Mouse (Mus musculus) yolk sac, embryonic 10.5 days (tissue): ENCODE results near the gene 1700030K09Rik.

Experiments used
- DNase-seq: peaks from one replicate; pipeline ENCODE4 v3.0.0-alpha.2; 2017; ENCODE audit warnings: low spot score

The 1700030K09Rik gene

DNA sequence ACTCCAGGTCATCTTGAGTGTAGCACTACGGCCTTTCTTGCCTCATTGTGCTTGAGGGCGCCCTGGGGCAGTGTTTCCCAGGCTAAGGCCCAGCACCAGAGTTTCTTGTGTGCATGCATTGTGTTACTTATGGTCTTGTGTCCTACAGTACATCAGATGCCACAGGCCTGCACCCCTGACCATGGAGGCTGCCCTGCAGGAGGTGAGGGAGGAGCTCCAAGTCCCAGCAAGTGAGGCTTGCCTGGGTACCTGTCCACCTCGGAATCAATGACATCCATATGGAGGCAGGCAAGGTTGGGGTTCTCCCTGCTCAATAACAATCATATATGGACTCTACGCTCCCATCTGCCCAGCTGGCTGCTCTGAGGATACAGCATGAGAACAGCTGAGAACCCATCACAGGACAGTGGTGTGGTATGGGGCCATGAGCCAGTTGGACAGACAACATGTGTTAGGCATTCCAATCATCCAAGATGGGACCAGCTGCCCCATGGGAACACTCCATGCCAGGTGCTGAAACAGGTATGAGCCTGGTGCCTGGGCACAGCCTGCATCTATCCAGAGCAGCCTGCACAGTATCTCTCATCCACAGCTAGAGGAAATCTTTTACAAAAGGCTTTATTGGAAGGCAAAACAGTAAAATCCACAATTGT is 16.3 kb downstream of the 1700030K09Rik start:
- no peak for DNase-seq

DNA sequence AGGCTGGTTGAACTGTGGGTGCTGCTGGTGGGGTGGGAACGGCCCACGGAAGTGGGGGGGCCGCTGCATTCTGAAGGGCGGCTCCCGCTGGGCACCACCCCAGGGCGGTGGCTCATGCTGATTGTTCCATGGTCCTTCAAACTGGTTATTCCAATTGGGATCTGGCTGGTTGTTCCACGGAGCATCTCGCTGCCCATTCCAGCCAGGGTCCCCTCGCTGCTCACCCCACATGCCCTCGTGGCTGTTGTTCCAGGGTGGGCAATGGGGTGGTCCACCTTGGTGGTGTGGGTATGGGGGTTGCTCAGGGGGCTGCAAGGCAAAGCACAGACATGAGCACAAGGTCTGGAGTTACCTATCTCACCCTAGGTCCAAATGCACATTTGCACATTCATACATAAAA is 20.5 kb downstream of the 1700030K09Rik start:
- DNase-seq = no peak

DNA sequence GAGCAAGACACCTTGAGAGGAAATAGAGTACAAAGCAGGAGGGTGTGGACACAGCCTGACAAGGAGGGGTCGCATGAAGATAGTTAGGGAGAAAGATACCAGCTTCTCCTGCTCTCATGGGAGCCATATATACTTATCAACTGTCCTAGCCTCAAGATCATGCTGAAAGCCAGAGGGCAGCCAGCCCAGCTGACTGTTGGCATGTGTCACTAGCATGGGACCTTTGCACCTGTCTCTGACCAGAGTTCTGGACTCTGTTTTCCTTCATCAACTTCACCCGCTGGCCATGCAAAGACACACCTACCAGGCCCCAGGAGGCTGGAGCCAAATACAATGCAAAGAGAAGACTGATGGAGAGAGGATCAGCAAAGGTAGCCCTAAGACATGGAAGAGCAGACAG is 25.6 kb downstream of the 1700030K09Rik start:
- no peak for DNase-seq

DNA sequence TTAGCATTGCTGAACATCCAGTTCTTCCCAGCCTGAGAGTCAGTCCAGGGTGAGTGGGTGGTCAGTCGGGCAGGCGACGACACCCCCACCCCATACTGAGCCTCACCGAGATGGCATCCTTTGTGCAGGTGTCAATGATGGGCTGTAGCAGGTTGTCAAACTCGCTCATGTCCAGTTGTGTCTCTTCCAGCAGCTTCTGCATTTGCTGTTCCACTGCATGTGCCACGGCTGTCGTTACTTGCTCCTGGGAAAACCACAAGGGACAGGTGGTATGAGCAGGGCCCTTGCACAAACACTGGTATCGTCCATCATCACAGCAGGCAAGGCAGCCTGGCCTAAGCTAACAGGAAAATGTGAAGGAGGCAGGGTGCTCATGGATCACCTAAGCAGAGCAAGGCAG is 26.3 kb downstream of the 1700030K09Rik start:
- no peak for DNase-seq

DNA sequence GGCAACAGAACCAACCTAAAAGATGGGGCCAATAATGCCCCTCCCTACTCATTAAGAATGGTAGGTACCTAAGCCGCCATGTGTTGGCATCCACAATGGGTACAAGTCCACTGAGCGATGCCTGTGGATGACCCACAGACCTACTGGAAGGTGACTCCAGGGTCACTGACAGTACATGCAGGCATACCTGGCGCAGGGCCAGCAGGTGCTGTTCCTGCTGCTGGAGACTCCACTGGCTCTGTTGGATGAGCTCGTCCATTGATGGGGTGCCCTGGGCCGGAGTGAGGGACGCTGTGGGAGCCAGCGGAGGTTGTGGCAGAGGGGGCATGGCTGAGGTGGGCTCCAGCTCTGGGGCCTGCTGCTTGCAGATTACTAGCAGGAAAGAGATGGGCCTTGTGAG is 27.0 kb downstream of the 1700030K09Rik start:
- no peak for DNase-seq

DNA sequence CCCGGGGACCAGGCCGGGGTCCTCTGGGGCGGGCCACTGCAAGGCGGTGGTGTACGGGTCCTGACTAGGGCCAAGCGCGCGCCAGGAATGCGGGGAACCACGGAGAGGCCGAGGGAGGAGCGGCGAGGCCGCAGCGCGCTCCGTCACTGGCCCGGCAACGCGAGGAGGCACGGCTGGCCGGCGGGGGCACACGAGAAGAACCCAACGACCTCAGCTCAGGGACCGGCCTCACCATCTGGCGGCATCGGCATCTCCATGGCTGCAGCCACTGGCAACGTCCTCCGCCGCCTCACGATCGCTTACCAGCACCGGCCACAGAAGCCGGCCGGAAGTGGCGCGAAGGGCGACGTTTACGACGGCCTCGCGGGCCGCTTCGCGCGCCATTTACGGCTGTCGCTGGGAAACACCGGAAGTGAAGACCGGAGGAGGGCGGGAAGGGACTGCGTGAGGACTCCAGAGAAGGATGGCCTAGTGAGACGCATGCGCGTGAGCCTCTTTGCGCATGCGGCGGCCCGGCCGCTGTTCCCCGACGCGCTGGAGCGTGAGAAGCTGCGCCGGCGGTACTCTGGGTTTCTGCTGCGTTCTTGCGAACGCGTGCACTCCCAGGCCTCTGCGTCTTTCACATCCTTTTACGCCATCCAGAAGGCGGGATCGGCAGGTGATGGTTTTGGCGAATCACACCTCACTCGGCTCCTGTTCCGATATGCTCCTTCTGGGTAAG is 31.3 kb downstream of the 1700030K09Rik start, which contains the start of gene Cherp:
Gene Cherp, minus strand, starts transcription at position 401 of the 721 bp plus-strand sequence.
- peak; percentile 97 for DNase-seq

DNA sequence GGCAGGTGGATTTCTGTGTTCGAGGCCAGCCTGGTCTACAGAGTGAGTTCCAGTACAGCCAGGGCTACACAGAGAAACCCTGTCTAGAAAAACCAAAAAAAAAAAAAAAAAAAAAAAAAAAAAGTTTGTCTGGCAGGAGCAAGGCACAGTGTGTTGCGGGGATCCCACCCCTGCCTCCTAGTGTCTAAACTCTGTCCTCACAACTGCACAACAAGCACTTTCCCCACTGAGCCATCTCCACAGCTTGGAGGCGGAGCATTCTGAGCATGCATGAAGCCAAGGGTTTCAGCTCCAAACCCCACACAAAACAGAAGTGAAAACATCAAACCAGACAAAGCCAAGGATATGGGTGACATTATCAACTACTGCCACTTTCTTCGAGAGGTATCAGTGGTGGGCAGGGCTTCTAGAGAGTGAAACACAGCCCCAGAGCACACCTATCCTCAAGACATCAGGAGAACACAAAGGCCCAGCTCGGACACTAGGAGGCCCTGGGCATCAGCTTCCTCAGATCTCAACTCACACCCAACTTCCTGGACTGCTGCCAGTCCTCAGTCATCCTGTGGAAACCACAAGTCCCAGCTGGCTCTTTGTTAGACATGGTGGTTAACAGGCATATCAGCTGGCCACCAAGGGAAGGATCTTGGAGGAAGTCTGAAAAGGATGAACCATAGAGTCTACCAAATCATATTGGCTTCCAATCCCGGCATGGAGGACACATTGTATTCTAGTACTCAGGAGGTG is 41.9 kb downstream of the 1700030K09Rik start:
- DNase-seq = no peak

DNA sequence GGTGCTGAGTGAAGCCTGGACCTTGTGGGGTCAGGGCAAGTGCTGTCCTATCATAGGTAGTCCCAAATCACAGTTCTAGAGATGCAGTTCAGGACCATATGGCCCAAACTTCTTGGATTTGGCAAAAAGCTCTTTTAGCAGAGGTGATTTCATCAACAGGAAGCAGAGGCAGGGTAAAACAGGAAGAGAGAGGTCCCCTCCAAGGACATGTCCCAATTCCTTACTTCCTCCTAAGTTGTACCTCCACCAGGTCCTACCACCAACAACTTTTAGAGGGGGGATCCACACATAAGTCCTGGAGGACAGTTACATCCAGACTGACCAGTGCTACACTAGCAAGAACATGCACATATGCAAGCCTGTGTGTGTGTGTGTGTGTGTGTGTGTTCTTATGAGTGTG is 43.3 kb downstream of the 1700030K09Rik start:
- DNase-seq = no peak

DNA sequence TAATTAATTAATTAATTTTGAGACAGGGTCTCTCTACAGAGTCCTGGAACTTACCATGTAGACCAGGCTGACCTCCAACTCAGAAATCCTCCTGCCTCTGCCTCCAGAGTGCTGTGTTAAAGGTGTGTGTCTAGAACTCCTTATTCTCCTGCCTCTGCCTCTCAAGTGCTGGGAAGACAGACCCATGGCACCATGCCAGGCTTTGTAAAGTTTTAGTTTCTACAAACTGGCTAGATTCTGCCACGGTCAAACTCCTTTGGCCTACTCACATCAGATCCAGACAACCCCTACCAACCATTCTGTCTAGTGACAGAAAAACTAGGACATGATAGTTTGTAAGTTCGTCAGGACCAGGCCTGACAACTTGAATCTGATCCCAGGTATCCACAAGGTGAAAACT is 47.3 kb downstream of the 1700030K09Rik start:
- DNase-seq = no peak

DNA sequence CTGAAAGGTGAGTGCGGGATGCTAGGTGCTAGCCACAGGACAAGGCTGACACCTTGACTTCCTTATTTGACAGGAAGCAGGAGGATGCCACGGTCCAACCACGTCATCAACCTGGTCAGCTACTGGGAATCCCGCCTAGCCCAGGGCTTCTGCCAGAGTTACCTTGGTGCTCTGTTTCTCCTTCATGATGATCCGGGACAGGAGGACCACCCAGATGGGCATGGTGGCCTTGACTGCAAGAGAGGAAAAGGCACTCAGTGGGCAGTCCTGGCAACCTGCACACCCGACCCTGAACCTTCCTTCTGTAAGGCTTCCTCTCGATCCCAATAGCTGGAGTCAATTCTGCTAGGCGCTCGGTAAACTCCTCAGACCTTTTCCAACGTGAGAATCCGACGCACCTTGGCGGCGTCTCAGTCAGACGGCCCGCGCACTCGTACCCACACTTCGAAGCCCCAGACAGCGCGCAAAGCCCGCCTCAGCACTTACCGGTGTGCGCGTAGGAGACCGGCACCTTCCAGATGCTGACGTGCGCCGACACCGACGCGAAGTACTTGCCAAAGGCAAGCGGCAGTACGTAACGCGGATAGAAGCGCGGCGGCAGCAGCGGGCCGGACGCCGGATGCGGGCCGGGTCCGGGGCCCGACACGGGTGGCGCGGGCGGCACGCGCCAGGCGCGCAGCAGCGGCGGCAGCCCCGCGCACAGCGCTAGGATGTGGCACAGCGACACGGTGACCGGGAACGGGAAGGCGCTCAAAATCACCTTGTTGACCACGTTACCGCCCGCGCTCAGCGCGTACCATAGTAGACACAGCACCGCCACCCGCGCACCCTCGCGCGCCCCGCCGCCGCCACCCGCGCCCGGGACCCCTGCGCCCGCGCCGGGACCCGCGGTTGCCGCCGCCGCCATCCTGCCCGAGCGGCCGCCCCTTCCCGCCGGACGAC is 48.3 kb downstream of the 1700030K09Rik start, which contains the start of gene Slc35e1:
Gene Slc35e1, minus strand, starts transcription at position 935 of the 942 bp plus-strand sequence.
- peak; percentile 41 for DNase-seq

DNA sequence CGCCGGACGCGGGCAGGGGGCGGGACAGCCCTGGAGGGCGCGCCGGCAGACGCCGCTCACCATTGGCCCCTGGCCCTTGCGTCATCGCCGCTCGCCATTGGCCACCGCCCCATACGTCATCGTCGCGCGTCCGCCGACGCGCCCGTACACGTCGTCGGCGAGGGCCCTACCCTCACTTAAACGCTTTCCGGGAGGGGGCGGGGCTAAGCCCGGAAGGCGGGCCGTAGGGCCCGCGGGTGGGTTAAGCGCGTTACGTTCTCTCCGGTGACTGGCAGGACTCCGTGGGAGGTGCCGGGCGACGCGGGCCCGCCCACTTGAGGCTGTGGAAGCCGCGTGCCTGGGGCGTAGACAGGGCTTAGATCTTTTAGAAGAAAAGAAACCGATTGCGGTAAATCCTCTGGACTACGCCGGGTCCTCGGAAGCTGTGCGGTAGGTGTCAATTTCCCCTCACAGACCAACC is 49.0 kb downstream of the 1700030K09Rik start:
- DNase-seq = peak; percentile 99

DNA sequence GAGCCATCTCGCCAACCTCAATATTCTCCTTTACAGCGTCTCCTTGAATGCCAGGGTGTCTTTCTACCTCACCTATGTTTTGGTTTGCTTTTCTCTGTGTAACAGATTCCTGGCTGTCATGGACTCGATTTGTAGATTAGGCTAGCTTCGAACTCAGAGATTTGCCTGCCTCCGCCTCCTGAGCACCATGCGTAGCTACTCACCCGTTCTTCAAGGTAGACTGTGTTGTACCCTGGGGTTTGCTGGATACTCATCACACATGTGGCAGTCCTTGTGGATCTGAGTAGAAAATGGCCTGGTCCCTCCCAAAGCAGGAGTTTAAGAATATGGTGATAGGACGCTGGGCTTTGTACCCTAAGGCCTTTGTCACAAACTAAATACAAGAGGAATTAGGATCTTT is 49.7 kb downstream of the 1700030K09Rik start:
- no peak for DNase-seq

DNA sequence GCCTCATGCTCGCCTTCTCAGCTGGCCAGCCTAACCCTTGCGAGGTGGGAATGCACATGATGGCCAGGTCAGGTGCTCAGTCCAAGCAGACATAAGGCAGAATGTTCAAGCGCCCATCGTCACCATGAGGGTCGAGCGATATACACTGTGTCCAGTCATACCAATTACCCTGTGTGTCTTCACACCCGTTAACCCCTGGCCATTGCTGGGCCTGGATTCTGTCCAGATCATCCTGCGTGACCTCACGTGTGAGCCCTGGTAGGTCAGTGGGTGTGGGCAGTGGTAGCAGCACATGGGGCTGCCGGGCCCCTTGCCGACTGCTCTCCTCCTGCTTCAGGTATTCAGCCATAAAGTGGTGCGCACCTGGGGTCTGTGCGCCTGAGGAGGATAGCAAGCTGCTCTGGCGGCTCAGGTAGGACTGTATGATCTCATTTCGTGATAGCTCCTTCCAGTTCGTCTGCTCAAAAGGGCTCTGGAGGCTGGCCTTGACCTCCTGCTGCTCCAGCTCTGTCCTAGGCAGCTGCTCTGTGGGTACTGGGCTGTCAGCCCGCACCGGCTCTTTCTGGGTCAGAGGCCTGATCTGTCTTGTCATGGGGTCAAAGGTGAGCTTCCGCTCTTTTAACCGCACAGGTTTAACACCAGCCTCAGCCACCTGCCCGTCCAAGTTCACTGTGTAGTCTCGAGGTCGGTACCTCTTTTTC is 51.9 kb downstream of the 1700030K09Rik start:
- peak; percentile 49 for DNase-seq

DNA sequence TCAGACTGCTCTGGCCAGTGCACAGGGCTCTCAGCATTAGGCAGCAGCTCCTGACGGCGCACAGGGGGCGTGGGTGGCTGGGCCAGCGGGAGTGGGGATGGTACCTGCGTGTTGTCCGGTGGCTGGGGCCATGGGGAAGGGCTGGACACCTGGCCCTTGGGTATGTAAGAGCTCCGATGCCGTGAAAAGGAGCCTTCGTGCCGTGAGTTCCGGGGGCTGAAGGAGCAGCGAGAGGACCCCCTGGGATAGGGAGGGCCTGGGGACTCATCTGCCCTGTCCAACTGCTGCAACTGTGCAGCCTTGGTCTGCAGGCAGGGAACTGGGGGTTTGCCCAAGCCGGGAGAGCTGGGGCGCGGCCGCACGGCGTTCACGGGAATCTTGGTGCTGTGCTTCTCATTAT is 52.5 kb downstream of the 1700030K09Rik start:
- no peak for DNase-seq

DNA sequence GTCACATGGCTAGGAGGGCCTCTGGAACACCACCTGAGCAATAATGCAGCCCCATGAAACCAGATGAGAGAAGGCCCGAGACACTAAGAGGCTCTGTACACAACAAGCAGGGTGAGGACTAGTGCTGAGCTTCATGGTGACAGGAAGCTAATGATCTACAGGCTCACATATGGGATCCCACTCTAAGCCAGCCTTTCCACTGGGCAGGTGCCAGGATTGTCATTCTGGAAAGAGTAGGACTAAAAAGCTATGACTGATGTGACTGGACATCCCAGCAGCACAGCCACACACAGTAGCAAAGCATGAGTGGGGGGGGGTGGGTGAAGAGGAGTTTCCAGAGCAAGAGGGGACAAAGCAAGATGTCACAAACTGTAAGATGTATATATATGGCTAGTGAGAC is 54.2 kb downstream of the 1700030K09Rik start:
- no peak for DNase-seq

DNA sequence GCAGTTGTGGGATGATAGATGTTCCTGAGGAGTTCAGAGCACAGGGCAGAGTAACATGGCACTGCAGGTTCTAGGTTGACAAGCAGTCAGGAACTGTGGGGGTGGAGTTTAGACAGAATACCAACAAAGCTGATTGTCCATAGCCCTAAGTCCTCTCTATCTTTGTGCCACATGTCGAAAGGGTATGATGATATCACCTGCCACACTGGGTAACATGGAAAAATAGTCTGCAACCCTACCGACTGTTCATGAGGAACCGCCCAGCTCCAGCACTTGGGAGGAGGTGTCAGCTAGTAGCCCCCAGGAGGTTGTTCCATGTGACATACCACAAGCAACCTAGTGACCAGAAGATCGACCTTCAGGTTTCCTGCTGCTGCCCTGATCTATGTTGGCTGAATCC is 54.8 kb downstream of the 1700030K09Rik start:
- DNase-seq = no peak

DNA sequence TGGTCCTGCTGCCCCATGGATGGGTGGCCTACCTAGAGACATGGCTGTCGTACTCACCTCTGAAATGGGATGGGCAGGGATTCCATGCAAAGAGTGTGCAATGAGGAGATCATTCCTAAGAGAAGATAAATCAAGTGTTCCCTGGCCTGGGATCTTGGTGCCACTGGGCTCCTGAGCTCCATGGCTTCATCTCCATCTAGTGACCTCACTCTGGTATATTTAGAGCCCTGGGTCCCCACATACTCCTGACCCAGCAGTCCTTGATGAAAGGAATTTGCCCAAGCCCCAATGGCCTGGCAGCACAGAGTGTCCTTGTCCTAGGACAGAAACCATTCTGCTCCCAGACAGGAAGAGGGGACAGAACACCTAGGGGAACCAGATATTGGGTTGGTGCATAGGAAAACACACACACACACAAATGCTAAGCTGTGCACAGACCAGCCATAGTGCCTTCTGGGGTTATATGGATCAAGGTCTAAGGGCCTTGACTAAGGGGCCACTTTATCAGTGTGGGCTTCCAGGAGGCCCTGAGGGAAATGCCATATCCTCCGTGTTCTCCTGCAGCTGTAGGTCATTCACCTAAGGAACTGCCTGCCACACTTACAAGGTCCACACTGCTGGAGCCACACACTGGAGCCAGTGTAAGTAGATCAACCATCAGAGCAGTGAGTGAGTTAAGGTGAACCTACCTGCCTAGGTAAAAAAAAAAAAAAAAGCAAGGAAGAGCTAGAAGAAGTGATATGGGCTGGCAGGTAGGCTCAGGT is 56.0 kb downstream of the 1700030K09Rik start:
- no peak for DNase-seq

DNA sequence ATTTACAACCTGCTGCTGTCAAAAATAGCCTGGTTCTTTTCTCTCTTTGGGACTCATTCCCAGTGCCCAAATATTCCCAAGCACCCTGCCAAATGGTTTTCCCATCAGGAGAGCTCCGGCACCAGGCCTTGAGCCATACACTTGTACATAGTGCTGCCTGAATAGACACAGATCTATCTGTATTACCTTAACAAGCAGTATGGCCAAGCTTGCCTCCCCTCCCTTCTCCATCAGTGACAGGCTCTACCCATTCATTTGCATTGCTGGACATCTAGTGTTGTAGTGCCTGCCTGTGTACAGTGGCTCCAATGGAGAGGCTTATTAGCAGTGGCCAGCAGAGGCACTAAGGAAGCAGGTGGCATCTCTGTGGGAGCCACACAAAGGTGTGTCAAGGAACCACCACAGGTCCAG is 56.8 kb downstream of the 1700030K09Rik start:
- DNase-seq = no peak

DNA sequence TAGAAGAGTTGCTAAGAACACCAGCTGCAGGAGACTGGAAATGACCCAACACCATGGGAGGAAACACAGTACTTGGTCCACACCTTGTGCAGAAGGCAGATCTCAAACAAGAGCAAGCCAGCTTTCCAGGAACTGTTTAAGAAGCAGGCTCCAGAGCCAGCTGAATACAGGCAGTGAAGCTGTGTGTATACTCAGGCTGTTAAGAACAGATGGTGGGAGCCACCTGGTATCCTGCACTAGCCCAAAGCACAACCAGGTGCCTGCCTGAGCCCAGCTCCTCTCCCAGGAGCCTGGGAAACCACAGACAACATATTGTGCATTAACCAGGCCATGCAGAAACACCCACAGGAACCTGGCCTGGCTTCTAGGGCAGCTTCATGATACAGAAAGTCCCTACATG is 60.5 kb downstream of the 1700030K09Rik start:
- DNase-seq = no peak

DNA sequence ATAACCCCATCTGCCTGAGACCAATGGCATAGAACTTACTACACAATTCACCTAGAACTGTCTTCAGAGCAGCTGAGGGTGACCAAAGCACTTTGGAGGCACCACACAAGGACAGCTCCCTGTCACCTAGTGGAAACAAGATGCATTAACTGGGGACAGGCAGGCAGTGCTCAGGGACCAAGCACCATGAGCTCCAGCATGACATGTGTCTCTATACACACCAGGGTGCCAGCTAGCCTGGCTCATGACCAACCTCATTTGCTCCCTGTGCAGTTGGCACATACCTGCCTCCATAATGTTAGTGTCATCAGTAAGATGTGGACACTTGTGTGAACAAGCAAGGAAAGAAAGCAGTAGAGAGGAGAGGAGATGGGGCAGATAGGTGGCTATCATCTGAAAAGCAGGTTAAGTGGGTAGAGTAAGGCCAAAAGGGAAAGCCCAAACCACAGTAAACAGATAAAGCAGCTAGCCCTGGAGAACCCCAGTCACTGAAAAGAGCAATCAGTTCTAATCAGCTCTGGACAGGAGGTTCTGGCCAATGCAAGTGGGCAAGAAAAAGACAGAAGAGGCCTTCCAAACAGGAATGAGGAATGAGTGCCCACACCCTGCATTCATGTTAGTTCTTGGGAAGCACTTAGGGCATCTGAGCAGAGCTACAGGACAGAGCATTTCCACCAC is 61.1 kb downstream of the 1700030K09Rik start:
- DNase-seq = no peak
